Mouse (Mus musculus): ENCODE data around the gene Trim65. TPM values are rescaled to one million over a fixed set of nuclear protein-coding genes. Genes with fewer than 3 reads are reported as not detected.

Gene Trim65
- total and polyA plus RNA-seq, 2 experiments from 2014 or later, result 2.4 to 9.6 TPM

GRCm38 (mm10) chr11:116169214-116169613, 38.3 kb upstream of the Trim65 start:
- no peak for ATAC-seq
- no peak for DNase-seq (ENCODE audit: low spot score)
- Histone ChIP-seq H3K4me1 (ENCODE audit: insufficient read depth, low read length) (peaks cover 6% of the 10 kb centered on the region), H3K9me3 (ENCODE audit: low read length) (no peaks in the 10 kb centered on the region), H3K27me3 (ENCODE audit: insufficient read depth, low read length) (no peaks in the 10 kb centered on the region), H3K27ac (no peak overlapping the region), H3K4me2 (ENCODE audit: low read depth, low read length) (no peak overlapping the region), H3K4me3 (ENCODE audit: low read length) (no peak overlapping the region), H3K9ac (replicated peaks; ENCODE audit: low read length) (no peak overlapping the region), H3K36me3 (ENCODE audit: insufficient read depth, low read length) (peaks cover 28% of the 10 kb centered on the region)
- TF ChIP-seq CTCF (IDR thresholded peaks at IDR 0.05; ENCODE audit: low read depth), result no peak
- WGBS, result 84% methylated on average over 3 of the region's 3 CpGs

GRCm38 (mm10) chr11:116167884-116168439, 37.0 kb upstream of the Trim65 start, which contains the start of gene Fbf1:
Gene Fbf1, minus strand, starts transcription at chr11:116168166.
- WGBS, result under 1% methylated on average over 40 of the region's 40 CpGs
- H3K9ac ChIP-seq (replicated peaks; ENCODE audit: low read length), result peak within 1 kb of the TSS; percentile 67
- H3K4me2 ChIP-seq (ENCODE audit: low read depth, low read length), result peak within 1 kb of the TSS; percentile 82

GRCm38 (mm10) chr11:116167232-116167631, 36.3 kb upstream of the Trim65 start:
- peak; percentile 45 for DNase-seq (ENCODE audit: low spot score)
- Histone ChIP-seq H3K9ac (replicated peaks; ENCODE audit: low read length) (peak overlapping the region; percentile 67), H3K4me1 (ENCODE audit: insufficient read depth, low read length) (peaks cover 6% of the 10 kb centered on the region), H3K9me3 (ENCODE audit: low read length) (no peaks in the 10 kb centered on the region), H3K27me3 (ENCODE audit: insufficient read depth, low read length) (no peaks in the 10 kb centered on the region), H3K4me3 (ENCODE audit: low read length) (peak overlapping the region; percentile 57), H3K36me3 (ENCODE audit: insufficient read depth, low read length) (peaks cover 9% of the 10 kb centered on the region; the same call in 1 of the 2 replicates), H3K27ac (peak overlapping the region; percentile 89), H3K4me2 (ENCODE audit: low read depth, low read length) (peak overlapping the region; percentile 82)
- WGBS, result under 1% methylated on average over 6 of the region's 6 CpGs
- ATAC-seq, result no peak
- TF ChIP-seq CTCF (IDR thresholded peaks at IDR 0.05; ENCODE audit: low read depth), result no peak

More at GRCm38 (mm10) chr11:116167884-116168439, 37.0 kb upstream of the Trim65 start, which contains the start of gene Fbf1:
- no peak for TF ChIP-seq CTCF (IDR thresholded peaks at IDR 0.05; ENCODE audit: low read depth)
- H3K9me3 ChIP-seq (ENCODE audit: low read length), result no peaks in the 10 kb centered on the region
- DNase-seq (ENCODE audit: low spot score) (peak; percentile 99), ATAC-seq (peak; percentile 99)
- peak within 1 kb of the TSS; percentile 57 for H3K4me3 ChIP-seq (ENCODE audit: low read length)
- H3K27me3 ChIP-seq (ENCODE audit: insufficient read depth, low read length), result no peaks in the 10 kb centered on the region
- peaks cover 6% of the 10 kb centered on the region for H3K4me1 ChIP-seq (ENCODE audit: insufficient read depth, low read length)
- H3K36me3 ChIP-seq (ENCODE audit: insufficient read depth, low read length), result peaks cover 15% of the 10 kb centered on the region
- H3K27ac ChIP-seq, result peak within 1 kb of the TSS; percentile 89

- no peak overlapping the region for H3K27ac ChIP-seq
- 18% methylated on average over 9 of the region's 9 CpGs for WGBS
- ATAC-seq, result no peak
- peaks cover 6% of the 10 kb centered on the region for H3K4me1 ChIP-seq (ENCODE audit: insufficient read depth, low read length)
- peak; percentile 21 for DNase-seq (ENCODE audit: low spot score)
- no peaks in the 10 kb centered on the region for H3K27me3 ChIP-seq (ENCODE audit: insufficient read depth, low read length)
- no peak overlapping the region for H3K4me3 ChIP-seq (ENCODE audit: low read length)
- H3K9ac ChIP-seq (replicated peaks; ENCODE audit: low read length), result no peak overlapping the region
- no peak for TF ChIP-seq CTCF (IDR thresholded peaks at IDR 0.05; ENCODE audit: low read depth)
- no peaks in the 10 kb centered on the region for H3K9me3 ChIP-seq (ENCODE audit: low read length)
- no peak overlapping the region for H3K4me2 ChIP-seq (ENCODE audit: low read depth, low read length)
- H3K36me3 ChIP-seq (ENCODE audit: insufficient read depth, low read length), result peaks cover 13% of the 10 kb centered on the region; the same call in 1 of the 2 replicates
These were observed 32.1 kb upstream of the Trim65 start for GRCm38 (mm10) chr11:116163002-116163401.

- no peak for TF ChIP-seq CTCF (IDR thresholded peaks at IDR 0.05; ENCODE audit: low read depth)
- Histone ChIP-seq H3K9ac (replicated peaks; ENCODE audit: low read length) (no peak overlapping the region), H3K36me3 (ENCODE audit: insufficient read depth, low read length) (peaks cover 13% of the 10 kb centered on the region; the same call in 1 of the 2 replicates), H3K4me2 (ENCODE audit: low read depth, low read length) (no peak overlapping the region), H3K9me3 (ENCODE audit: low read length) (no peaks in the 10 kb centered on the region), H3K27me3 (ENCODE audit: insufficient read depth, low read length) (no peaks in the 10 kb centered on the region), H3K27ac (peak overlapping the region; percentile 32; the same call in 1 of the 2 replicates), H3K4me3 (ENCODE audit: low read length) (no peak overlapping the region), H3K4me1 (ENCODE audit: insufficient read depth, low read length) (peaks cover 3% of the 10 kb centered on the region)
- 52% methylated on average over 10 of the region's 10 CpGs for WGBS
- DNase-seq (ENCODE audit: low spot score) (no peak), ATAC-seq (peak; percentile 46; the same call in 1 of the 2 replicates)
These were observed 31.2 kb upstream of the Trim65 start for GRCm38 (mm10) chr11:116162146-116162545.

- DNase-seq (ENCODE audit: low spot score), result no peak
These were observed 30.4 kb upstream of the Trim65 start for GRCm38 (mm10) chr11:116161312-116161711.

GRCm38 (mm10) chr11:116150960-116151359, 20.0 kb upstream of the Trim65 start:
- no peak for TF ChIP-seq CTCF (IDR thresholded peaks at IDR 0.05; ENCODE audit: low read depth)
- DNase-seq (ENCODE audit: low spot score) (no peak), ATAC-seq (no peak)
- no peak overlapping the region for H3K4me3 ChIP-seq (ENCODE audit: low read length)
- no peak overlapping the region for H3K27ac ChIP-seq
- no peak overlapping the region for H3K4me2 ChIP-seq (ENCODE audit: low read depth, low read length)
- H3K9ac ChIP-seq (replicated peaks; ENCODE audit: low read length), result no peak overlapping the region
- H3K9me3 ChIP-seq (ENCODE audit: low read length), result no peaks in the 10 kb centered on the region
- WGBS, result 100% methylated on average over 2 of the region's 2 CpGs
- H3K4me1 ChIP-seq (ENCODE audit: insufficient read depth, low read length), result peaks cover 4% of the 10 kb centered on the region; the same call in 1 of the 2 replicates
- H3K27me3 ChIP-seq (ENCODE audit: insufficient read depth, low read length), result no peaks in the 10 kb centered on the region
- H3K36me3 ChIP-seq (ENCODE audit: insufficient read depth, low read length), result peaks cover 49% of the 10 kb centered on the region

More at GRCm38 (mm10) chr11:116161312-116161711, 30.4 kb upstream of the Trim65 start:
- TF ChIP-seq CTCF (IDR thresholded peaks at IDR 0.05; ENCODE audit: low read depth), result no peak
- H3K9ac ChIP-seq (replicated peaks; ENCODE audit: low read length), result no peak overlapping the region
- H3K4me3 ChIP-seq (ENCODE audit: low read length), result no peak overlapping the region
- H3K9me3 ChIP-seq (ENCODE audit: low read length), result no peaks in the 10 kb centered on the region
- WGBS, result 71% methylated on average over 12 of the region's 12 CpGs
- H3K4me2 ChIP-seq (ENCODE audit: low read depth, low read length), result no peak overlapping the region
- H3K4me1 ChIP-seq (ENCODE audit: insufficient read depth, low read length), result no peaks in the 10 kb centered on the region
- H3K36me3 ChIP-seq (ENCODE audit: insufficient read depth, low read length), result peaks cover 14% of the 10 kb centered on the region; the same call in 1 of the 2 replicates
- H3K27ac ChIP-seq, result no peak overlapping the region
- H3K27me3 ChIP-seq (ENCODE audit: insufficient read depth, low read length), result no peaks in the 10 kb centered on the region
- ATAC-seq, result 0 out of 2 replicates have a peak, but pooled peaks have one; percentile 10

Data from hindbrain, postnatal 0 days (tissue).